ENCODE assay signal across 16 mouse cellular contexts in genomic region chr6:148727871-148728524, GRCm38 (mm10).
A peak's percentile ranks its signal among the peaks of the same experiment; 100 is the strongest.
DNase-seq lines count a peak whose midpoint lies in the region; ATAC-seq lines count a peak whose summit lies in the region.
"Had no signal": no experiment of that assay in that cellular context is flagged by ENCODE, and none has a peak within 500 bp of the region (broad histone marks: within the 10 kb centered on the region; RNA-seq: fewer than 3 reads in every experiment).

No protein-coding gene starts in this region.

- no peaks in the 10 kb centered on the region for H3K4me1 ChIP-seq in embryonic facial prominence, embryonic 14.5 days (ENCODE audit: control insufficient read depth, insufficient read depth, low read length)
- peaks cover 9% of the 10 kb centered on the region for H3K4me1 ChIP-seq in embryonic facial prominence, embryonic 10.5 days
- peaks cover 2% of the 10 kb centered on the region; the same call in 1 of the 2 replicates for H3K4me1 ChIP-seq in hindbrain, embryonic 16.5 days (ENCODE audit: control insufficient read depth, insufficient read depth, low read depth, low read length)
- H3K4me1 ChIP-seq: liver, embryonic 15.5 days had no signal

- H3K36me3 ChIP-seq in embryonic facial prominence, embryonic 14.5 days (ENCODE audit: control insufficient read depth, insufficient read depth, low read length): no peaks in the 10 kb centered on the region
- H3K36me3 ChIP-seq in embryonic facial prominence, embryonic 10.5 days (replicated peaks): no peaks in the 10 kb centered on the region
- H3K36me3 ChIP-seq in hindbrain, embryonic 16.5 days (ENCODE audit: control insufficient read depth, insufficient read depth, low read length): no peaks in the 10 kb centered on the region
- H3K36me3 ChIP-seq: liver, embryonic 15.5 days had no signal

- WGBS in embryonic facial prominence, embryonic 14.5 days: 64% methylated on average over 6 of the region's 6 CpGs
- WGBS in embryonic facial prominence, embryonic 10.5 days: 79% methylated on average over 6 of the region's 6 CpGs
- 49% methylated on average over 6 of the region's 6 CpGs for WGBS in hindbrain, embryonic 16.5 days

- H3K27me3 ChIP-seq in embryonic facial prominence, embryonic 14.5 days (replicated peaks; ENCODE audit: control insufficient read depth, insufficient read depth, low read length): no peaks in the 10 kb centered on the region
- no peaks in the 10 kb centered on the region for H3K27me3 ChIP-seq in embryonic facial prominence, embryonic 10.5 days (replicated peaks; ENCODE audit: low read depth, poor library complexity, severe bottlenecking)
- no peaks in the 10 kb centered on the region for H3K27me3 ChIP-seq in hindbrain, embryonic 16.5 days (replicated peaks; ENCODE audit: control insufficient read depth, insufficient read depth, low read length)
- H3K27me3 ChIP-seq: liver, embryonic 15.5 days had no signal

- DNase-seq in embryonic facial prominence, embryonic 14.5 days (ENCODE audit: low spot score): no peak
- no peak for DNase-seq in embryonic facial prominence, embryonic 10.5 days (ENCODE audit: low spot score)
- DNase-seq in left cerebral cortex, postnatal 4 days: peak; percentile 36
- no peak for DNase-seq in left cerebral cortex, postnatal 25 days (ENCODE audit: low spot score in 2 of 2)
- peak; percentile 86 for DNase-seq in Muller cell, postnatal 12 days (ENCODE audit: inconsistent ontology term)
- DNase-seq in layer of hippocampus, postnatal 14 days (ENCODE audit: low spot score in 2 of 2): no peak
- DNase-seq in layer of hippocampus, postnatal 10 days (ENCODE audit: low spot score in 2 of 2): no peak
- DNase-seq: cerebellum, postnatal 25 days; heart, adult 11 months; heart, postnatal 36 days; kidney, postnatal 36 days; thymus, postnatal 36 days had no signal

- no peaks in the 10 kb centered on the region for H3K9me3 ChIP-seq in embryonic facial prominence, embryonic 14.5 days (ENCODE audit: control insufficient read depth, low read length)
- H3K9me3 ChIP-seq in embryonic facial prominence, embryonic 10.5 days: no peaks in the 10 kb centered on the region
- no peaks in the 10 kb centered on the region for H3K9me3 ChIP-seq in hindbrain, embryonic 16.5 days (ENCODE audit: control insufficient read depth, low read length)
- H3K9me3 ChIP-seq: liver, embryonic 15.5 days had no signal

- ATAC-seq in embryonic facial prominence, embryonic 14.5 days (ENCODE audit: low read depth): peak; percentile 22; the same call in 1 of the 2 replicates
- ATAC-seq in hindbrain, embryonic 16.5 days: peak; percentile 60; the same call in 1 of the 2 replicates
- ATAC-seq: forebrain, embryonic 16.5 days had no signal

- no peak overlapping the region for H3K9ac ChIP-seq in embryonic facial prominence, embryonic 14.5 days (ENCODE audit: low read depth, low read length)
- H3K9ac ChIP-seq in hindbrain, embryonic 16.5 days (ENCODE audit: low read depth, low read length): no peak overlapping the region
- H3K9ac ChIP-seq: liver, embryonic 15.5 days had no signal

- no peak overlapping the region for H3K27ac ChIP-seq in embryonic facial prominence, embryonic 14.5 days (replicated peaks; ENCODE audit: low read depth, low read length)
- H3K27ac ChIP-seq in embryonic facial prominence, embryonic 10.5 days (replicated peaks): no peak overlapping the region
- H3K27ac ChIP-seq in hindbrain, embryonic 16.5 days (ENCODE audit: low read depth, low read length): no peak overlapping the region
- H3K27ac ChIP-seq: liver, embryonic 15.5 days; macrophage had no signal

- H3K4me3 ChIP-seq in embryonic facial prominence, embryonic 14.5 days (ENCODE audit: low read depth, low read length): no peak overlapping the region
- no peak overlapping the region for H3K4me3 ChIP-seq in embryonic facial prominence, embryonic 10.5 days
- no peak overlapping the region for H3K4me3 ChIP-seq in hindbrain, embryonic 16.5 days (ENCODE audit: low read length)
- H3K4me3 ChIP-seq: liver, embryonic 15.5 days had no signal

- H3K4me2 ChIP-seq in embryonic facial prominence, embryonic 14.5 days (ENCODE audit: low read depth, low read length): no peak overlapping the region
- no peak overlapping the region for H3K4me2 ChIP-seq in hindbrain, embryonic 16.5 days (ENCODE audit: low read length)
- H3K4me2 ChIP-seq: liver, embryonic 15.5 days had no signal

- intact Hi-C loops in left cerebral cortex, postnatal 4 days (cut with DNase I): no loop called here
- intact Hi-C loops in left cerebral cortex, postnatal 25 days (cut with DNase I): no loop called here

Comparison
In these comparisons a context has a peak if more than half of its experiments do, and no peak if none do; other contexts are left out.
1. DNase-seq: peak in left cerebral cortex, postnatal 4 days (single experiment) and Muller cell, postnatal 12 days (single experiment); none in embryonic facial prominence, embryonic 14.5 days (single experiment), embryonic facial prominence, embryonic 10.5 days (single experiment), left cerebral cortex, postnatal 25 days (0 of 2), layer of hippocampus, postnatal 14 days (0 of 2) and layer of hippocampus, postnatal 10 days (0 of 2).